Mouse (Mus musculus) ovary, postnatal 36 days (tissue): ENCODE results near the gene Irf7.

Source experiments
- DNase-seq: peaks from one replicate; pipeline ENCODE4 v3.0.0; 2022; ENCODE audit warnings: low spot score, mixed read lengths

Irf7 gene

GRCm38 (mm10) chr7:141219558-141220099, 46.7 kb downstream of the Irf7 start:
- DNase-seq, result no peak

- DNase-seq, result no peak
Measured at GRCm38 (mm10) chr7:141218557-141219133, 47.6 kb downstream of the Irf7 start.

GRCm38 (mm10) chr7:141218141-141218540, 48.1 kb downstream of the Irf7 start:
- no peak for DNase-seq

- no peak for DNase-seq
Measured at GRCm38 (mm10) chr7:141217343-141218013, 48.8 kb downstream of the Irf7 start.

- DNase-seq, result no peak
Measured at GRCm38 (mm10) chr7:141216894-141217293, 49.4 kb downstream of the Irf7 start.

GRCm38 (mm10) chr7:141215880-141216733, 50.2 kb downstream of the Irf7 start:
- peak; percentile 47 for DNase-seq

GRCm38 (mm10) chr7:141215101-141215879, 51.0 kb downstream of the Irf7 start, which contains the start of gene Rassf7:
Rassf7 (plus strand) TSS chr7:141215860.
- peak; percentile 92 for DNase-seq

GRCm38 (mm10) chr7:141214310-141214709, 52.0 kb downstream of the Irf7 start:
- DNase-seq, result no peak

GRCm38 (mm10) chr7:141213605-141214235, 52.6 kb downstream of the Irf7 start, which contains the start of gene Lmntd2:
Lmntd2 (minus strand) TSS chr7:141214080.
- DNase-seq, result no peak

- no peak for DNase-seq
Measured at GRCm38 (mm10) chr7:141213133-141213532, 53.1 kb downstream of the Irf7 start.
